Mouse (Mus musculus) macrophage (primary cell): ENCODE data around the gene Fan1. TPM values are rescaled to one million over a fixed set of nuclear protein-coding genes. Genes with fewer than 3 reads are reported as not detected.

Experiments
- H3K27ac ChIP-seq: fragments of 350-480 bp; formaldehyde crosslinking; 2 replicates; pipeline ENCODE4 v1.9.0; 2021
- H3K36me3 ChIP-seq: fragments of 350-480 bp; formaldehyde crosslinking; 2 replicates; pipeline ENCODE4 v1.9.0; 2021; ENCODE audit errors: inconsistent target
- H3K4me3 ChIP-seq: fragments of 350-480 bp; formaldehyde crosslinking; 2 replicates; pipeline ENCODE4 v1.9.0; 2021; ENCODE audit errors: inconsistent target
- H3K79me2 ChIP-seq: fragments of 350-480 bp; formaldehyde crosslinking; 2 replicates; pipeline ENCODE4 v1.9.0; 2021; ENCODE audit errors: inconsistent target
- WGBS: methylation state at CpG from one replicate; pipeline ENCODE4 v1.1.7; 2026; ENCODE audit warnings: inconsistent platforms; ENCODE audit not compliant: missing documents; 5-methylcytosine and 5-hydroxymethylcytosine counted together
- polyA plus RNA-seq: library from polyadenylated mRNA; stranded (reverse); fragments of 250-400 nt; gene quantifications from 3 replicates; pipeline ENCODE4 v1.2.4, GENCODE M21; 2018; ENCODE audit warnings: inconsistent platforms
- total RNA-seq, 78 experiments: library from RNA; depleted of rRNA; stranded (reverse); fragments of 250-400 nt; gene quantifications; 1 replicate in 9 of 78; 2 replicates in 24 of 78; 3 replicates in 43 of 78; 4 replicates in 2 of 78; pipeline ENCODE4 v1.2.4; 2018; ENCODE audit warnings: inconsistent platforms in 56 of 78

Gene Fan1
- total RNA-seq (2018; cell fraction: chromatin; rRNA removed): 10 to 100 TPM in 13 of 26 experiments, 1 to 10 TPM in 11, under 1 TPM in 2; 0.74 to 24.8 (median 9.4) TPM
- 1 to 10 TPM in 23 of 26 experiments, under 1 TPM in 3; 0.38 to 5.7 (median 3.3) TPM for total RNA-seq (2018; cell fraction: cytosol; rRNA removed)
- total RNA-seq (2018; cell fraction: nucleus; rRNA removed): 10 to 100 TPM in 6 of 26 experiments, 1 to 10 TPM in 20; 1.2 to 15.9 (median 6.1) TPM
- 2.9 to 3.8 TPM (median 3.3 TPM) in 3 replicates for polyA plus RNA-seq

GRCm38 (mm10) chr7:64373830-64374562, at the start of gene Fan1:
TSS of gene Fan1 (minus strand) at chr7:64374095.
- 5% methylated on average over 27 of the region's 27 CpGs for WGBS
- no peaks in the 10 kb centered on the region for H3K79me2 ChIP-seq
- peak within 1 kb of the TSS; percentile 73 for H3K27ac ChIP-seq
- peaks cover 34% of the 10 kb centered on the region for H3K36me3 ChIP-seq
- H3K4me3 ChIP-seq: peak within 1 kb of the TSS; percentile 69

GRCm38 (mm10) chr7:64403989-64404388, 30.1 kb upstream of the Fan1 start:
- H3K27ac ChIP-seq: 0 out of 2 replicates have a peak overlapping the region, but pooled peaks have one; percentile 7
- H3K79me2 ChIP-seq: no peaks in the 10 kb centered on the region
- no peaks in the 10 kb centered on the region for H3K36me3 ChIP-seq
- WGBS: 45% methylated on average over 8 of the region's 8 CpGs
- H3K4me3 ChIP-seq: no peak overlapping the region

- Histone ChIP-seq H3K4me3 (no peak overlapping the region), H3K79me2 (no peaks in the 10 kb centered on the region; the same call in 1 of the 2 replicates), H3K27ac (no peak overlapping the region), H3K36me3 (no peaks in the 10 kb centered on the region)
- WGBS: 97% methylated on average over 4 of the region's 4 CpGs
Observed at GRCm38 (mm10) chr7:64402452-64402851, 28.6 kb upstream of the Fan1 start.

- Histone ChIP-seq H3K27ac (peak overlapping the region; percentile 45), H3K4me3 (no peak overlapping the region), H3K79me2 (peaks cover 8% of the 10 kb centered on the region; the same call in 1 of the 2 replicates), H3K36me3 (no peaks in the 10 kb centered on the region)
- WGBS: 0% methylated on average over 1 of the region's 1 CpGs
Observed at GRCm38 (mm10) chr7:64400725-64401124, 26.8 kb upstream of the Fan1 start.

GRCm38 (mm10) chr7:64392819-64393151, 18.9 kb upstream of the Fan1 start:
- H3K4me3 ChIP-seq: peak overlapping the region; percentile 66
- WGBS: 1% methylated on average over 15 of the region's 15 CpGs
- peaks cover 70% of the 10 kb centered on the region for H3K79me2 ChIP-seq
- H3K27ac ChIP-seq: peak overlapping the region; percentile 29
- H3K36me3 ChIP-seq: 0 out of 2 replicates have a peak, but pooled peaks cover 7% of the 10 kb centered on the region

- 2% methylated on average over 52 of the region's 54 CpGs for WGBS
- Histone ChIP-seq H3K4me3 (peak within 1 kb of the TSS; percentile 98), H3K36me3 (peaks cover 12% of the 10 kb centered on the region; the same call in 1 of the 2 replicates)
Observed at GRCm38 (mm10) chr7:64392122-64392818, 18.4 kb upstream of the Fan1 start, which contains the start of the genes Mphosph10 and Mcee. TSS of gene Mphosph10 (minus strand) at chr7:64392268. TSS of gene Mcee (plus strand) at chr7:64392607.

GRCm38 (mm10) chr7:64391479-64391878, 17.6 kb upstream of the Fan1 start:
- 6% methylated on average over 8 of the region's 8 CpGs for WGBS
- H3K27ac ChIP-seq: peak overlapping the region; percentile 54
- peaks cover 74% of the 10 kb centered on the region for H3K79me2 ChIP-seq

More at GRCm38 (mm10) chr7:64392122-64392818, 18.4 kb upstream of the Fan1 start, which contains the start of the genes Mphosph10 and Mcee:
- Histone ChIP-seq H3K79me2 (peaks cover 75% of the 10 kb centered on the region), H3K27ac (peak within 1 kb of the TSS; percentile 54)

GRCm38 (mm10) chr7:64373147-64373829, 607 bp downstream of the Fan1 start:
- peak overlapping the region; percentile 69 for H3K4me3 ChIP-seq
- peaks cover 34% of the 10 kb centered on the region for H3K36me3 ChIP-seq
- no peaks in the 10 kb centered on the region for H3K79me2 ChIP-seq
- peak overlapping the region; percentile 73 for H3K27ac ChIP-seq
- 12% methylated on average over 18 of the region's 18 CpGs for WGBS

More at GRCm38 (mm10) chr7:64391479-64391878, 17.6 kb upstream of the Fan1 start:
- Histone ChIP-seq H3K4me3 (peak overlapping the region; percentile 98), H3K36me3 (peaks cover 20% of the 10 kb centered on the region)

GRCm38 (mm10) chr7:64371940-64372878, 1.7 kb downstream of the Fan1 start:
- WGBS: 95% methylated on average over 23 of the region's 23 CpGs
- Histone ChIP-seq H3K27ac (no peak overlapping the region), H3K79me2 (no peaks in the 10 kb centered on the region), H3K36me3 (peaks cover 27% of the 10 kb centered on the region; the same call in 1 of the 2 replicates), H3K4me3 (no peak overlapping the region)

GRCm38 (mm10) chr7:64369841-64370240, 4.1 kb downstream of the Fan1 start:
- Histone ChIP-seq H3K79me2 (no peaks in the 10 kb centered on the region), H3K27ac (no peak overlapping the region), H3K4me3 (no peak overlapping the region), H3K36me3 (peaks cover 17% of the 10 kb centered on the region; the same call in 1 of the 2 replicates)
- WGBS: 92% methylated on average over 6 of the region's 6 CpGs

- no peak overlapping the region for H3K4me3 ChIP-seq
- peaks cover 50% of the 10 kb centered on the region for H3K36me3 ChIP-seq
- no peak overlapping the region for H3K27ac ChIP-seq
- 91% methylated on average over 5 of the region's 5 CpGs for WGBS
- no peaks in the 10 kb centered on the region for H3K79me2 ChIP-seq
Observed at GRCm38 (mm10) chr7:64365863-64366262, 8.0 kb downstream of the Fan1 start.

GRCm38 (mm10) chr7:64360586-64360945, 13.3 kb downstream of the Fan1 start:
- H3K36me3 ChIP-seq: peaks cover 40% of the 10 kb centered on the region

GRCm38 (mm10) chr7:64359943-64360585, 13.8 kb downstream of the Fan1 start:
- no peak overlapping the region for H3K4me3 ChIP-seq
- no peaks in the 10 kb centered on the region for H3K79me2 ChIP-seq
- H3K27ac ChIP-seq: no peak overlapping the region
- H3K36me3 ChIP-seq: peaks cover 40% of the 10 kb centered on the region
- WGBS: 90% methylated on average over 20 of the region's 20 CpGs

More at GRCm38 (mm10) chr7:64360586-64360945, 13.3 kb downstream of the Fan1 start:
- no peak overlapping the region for H3K4me3 ChIP-seq
- WGBS: 92% methylated on average over 3 of the region's 3 CpGs
- no peak overlapping the region for H3K27ac ChIP-seq
- H3K79me2 ChIP-seq: no peaks in the 10 kb centered on the region
